ENCODE assay signal across 10 mouse cellular contexts in genomic region chr6:94592710-94593109, GRCm38 (mm10).
DNase-seq lines count a peak whose midpoint lies in the region; ATAC-seq lines count a peak whose summit lies in the region.
"Had no signal": no experiment of that assay in that cellular context is flagged by ENCODE, and none has a peak within 500 bp of the region (broad histone marks: within the 10 kb centered on the region; RNA-seq: fewer than 3 reads in every experiment).

No protein-coding gene starts in this region.

- intact Hi-C loops in heart, postnatal 36 days (cut with DNase I): no loop called here

- WGBS in heart, embryonic 15.5 days: 11% methylated on average over 4 of the region's 4 CpGs
- WGBS in forebrain, embryonic 10.5 days: 41% methylated on average over 4 of the region's 4 CpGs
- WGBS in limb, embryonic 10.5 days: 13% methylated on average over 4 of the region's 4 CpGs

- no peaks in the 10 kb centered on the region for H3K36me3 ChIP-seq in heart, embryonic 15.5 days
- H3K36me3 ChIP-seq in forebrain, embryonic 10.5 days (replicated peaks): no peaks in the 10 kb centered on the region
- no peaks in the 10 kb centered on the region for H3K36me3 ChIP-seq in limb, embryonic 10.5 days

- peaks cover 56% of the 10 kb centered on the region for H3K4me1 ChIP-seq in heart, embryonic 15.5 days (replicated peaks)
- H3K4me1 ChIP-seq in forebrain, embryonic 10.5 days: peaks cover 36% of the 10 kb centered on the region
- peaks cover 46% of the 10 kb centered on the region for H3K4me1 ChIP-seq in limb, embryonic 10.5 days

- peak overlapping the region; percentile 80 for H3K27ac ChIP-seq in heart, embryonic 15.5 days
- peak overlapping the region; percentile 32 for H3K27ac ChIP-seq in forebrain, embryonic 10.5 days
- H3K27ac ChIP-seq in limb, embryonic 10.5 days: peak overlapping the region; percentile 53; the same call in 1 of the 2 replicates

- no peak for ATAC-seq in heart, embryonic 15.5 days (replicated peaks; ENCODE audit: insufficient number of reproducible peaks, insufficient read depth, low FRiP score, low read depth)
- ATAC-seq in erythroid progenitor cell, adult 5-6 weeks (replicated peaks; ENCODE audit: low FRiP score, poor library complexity, severe bottlenecking): no peak

- no peaks in the 10 kb centered on the region for H3K27me3 ChIP-seq in heart, embryonic 15.5 days
- H3K27me3 ChIP-seq in forebrain, embryonic 10.5 days (ENCODE audit: poor library complexity, severe bottlenecking): no peaks in the 10 kb centered on the region
- no peaks in the 10 kb centered on the region for H3K27me3 ChIP-seq in limb, embryonic 10.5 days (ENCODE audit: low read depth, poor library complexity, severe bottlenecking)
- H3K27me3 ChIP-seq: CH12.LX had no signal

- 0 out of 2 replicates have a peak overlapping the region, but pooled peaks have one; percentile 23 for H3K9ac ChIP-seq in heart, embryonic 15.5 days

- H3K4me3 ChIP-seq in heart, embryonic 15.5 days: peak overlapping the region; percentile 21
- no peak overlapping the region for H3K4me3 ChIP-seq in forebrain, embryonic 10.5 days
- H3K4me3 ChIP-seq in limb, embryonic 10.5 days: no peak overlapping the region

- peak overlapping the region; percentile 51 for H3K4me2 ChIP-seq in heart, embryonic 15.5 days

- H3K9me3 ChIP-seq in heart, embryonic 15.5 days (replicated peaks): no peaks in the 10 kb centered on the region
- no peaks in the 10 kb centered on the region; the same call in 1 of the 2 replicates for H3K9me3 ChIP-seq in forebrain, embryonic 10.5 days
- H3K9me3 ChIP-seq in limb, embryonic 10.5 days (replicated peaks): no peaks in the 10 kb centered on the region

- no peak for DNase-seq in heart, postnatal 36 days
- peak; percentile 21 for DNase-seq in adipocyte (ENCODE audit: low spot score)
- DNase-seq in forebrain, embryonic 10.5 days (ENCODE audit: extremely low spot score, low spot score): peak; percentile 14
- DNase-seq in limb, embryonic 10.5 days (ENCODE audit: low spot score): peak; percentile 39
- no peak for DNase-seq in ovary, postnatal 14 days (ENCODE audit: low spot score)
- no peak for DNase-seq in cerebellum, postnatal 25 days
- DNase-seq: thymus, postnatal 4 days had no signal

Comparison
In these comparisons a context has a peak if more than half of its experiments do, and no peak if none do; other contexts are left out.
1. DNase-seq: peak in adipocyte (single experiment), forebrain, embryonic 10.5 days (single experiment) and limb, embryonic 10.5 days (single experiment); none in heart, postnatal 36 days (0 of 2), ovary, postnatal 14 days (single experiment) and cerebellum, postnatal 25 days (0 of 2).
2. Peak in every context shown above with its lines, with median percentiles within 50 percentile points of each other: H3K27ac ChIP-seq.